Mouse (Mus musculus): Measurements from ENCODE around the gene Hlf.

DNA sequence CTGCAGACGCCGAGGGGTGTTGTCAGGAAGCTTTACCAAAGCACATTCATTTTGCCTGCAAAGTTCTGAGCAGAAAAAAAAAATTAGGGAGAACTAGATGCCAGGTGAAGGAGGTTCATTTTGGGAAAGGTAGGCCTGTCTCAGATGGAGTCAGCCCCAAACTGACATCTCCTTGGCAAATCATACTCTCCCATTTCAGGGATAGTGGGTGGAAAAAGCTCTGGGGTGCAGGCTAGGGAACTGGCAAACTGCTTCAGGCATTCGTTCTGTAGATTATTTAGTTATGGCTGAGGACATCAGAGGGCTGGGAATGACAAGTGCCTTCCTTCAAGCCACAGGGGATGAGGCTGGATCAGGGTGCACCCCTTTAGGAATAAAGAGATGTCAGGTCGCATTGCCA lies 58.0 kb downstream of the Hlf start:
- TF ChIP-seq POLR2A (IDR thresholded peaks at IDR 0.05; ENCODE audit: borderline replicate concordance, control insufficient read depth, low read depth, low read length) (no peak), CTCF (IDR thresholded peaks at IDR 0.05; ENCODE audit: control insufficient read depth, insufficient read depth, low read length) (no peak)
